Mouse (Mus musculus): ENCODE measurements at regions not wholly inside any gene's neighbourhood (a gene's known extent, or its start where the extent isn't known, plus 50 kb on each side); places are given as distances from the start of the nearest gene placed in this dataset.
"Not testable (repeated sequence)": the region's sequence is repeated elsewhere in the genome, so short reads cannot be mapped to it uniquely, and the experiment has no call there.

GRCm38 (mm10) chr1:146955688-146956214, 461.2 kb downstream of the Brinp3 start:
- no peak for DNase-seq

GRCm38 (mm10) chr1:146956347-146956746, 461.8 kb downstream of the Brinp3 start:
- no peak for DNase-seq

- no peak for DNase-seq
Observed at GRCm38 (mm10) chr1:146960448-146960847, 465.9 kb downstream of the Brinp3 start.

GRCm38 (mm10) chr1:146967534-146967933, 473.0 kb downstream of the Brinp3 start:
- DNase-seq = no peak

GRCm38 (mm10) chr1:146967993-146968392, 473.4 kb downstream of the Brinp3 start:
- no peak for DNase-seq

DNA sequence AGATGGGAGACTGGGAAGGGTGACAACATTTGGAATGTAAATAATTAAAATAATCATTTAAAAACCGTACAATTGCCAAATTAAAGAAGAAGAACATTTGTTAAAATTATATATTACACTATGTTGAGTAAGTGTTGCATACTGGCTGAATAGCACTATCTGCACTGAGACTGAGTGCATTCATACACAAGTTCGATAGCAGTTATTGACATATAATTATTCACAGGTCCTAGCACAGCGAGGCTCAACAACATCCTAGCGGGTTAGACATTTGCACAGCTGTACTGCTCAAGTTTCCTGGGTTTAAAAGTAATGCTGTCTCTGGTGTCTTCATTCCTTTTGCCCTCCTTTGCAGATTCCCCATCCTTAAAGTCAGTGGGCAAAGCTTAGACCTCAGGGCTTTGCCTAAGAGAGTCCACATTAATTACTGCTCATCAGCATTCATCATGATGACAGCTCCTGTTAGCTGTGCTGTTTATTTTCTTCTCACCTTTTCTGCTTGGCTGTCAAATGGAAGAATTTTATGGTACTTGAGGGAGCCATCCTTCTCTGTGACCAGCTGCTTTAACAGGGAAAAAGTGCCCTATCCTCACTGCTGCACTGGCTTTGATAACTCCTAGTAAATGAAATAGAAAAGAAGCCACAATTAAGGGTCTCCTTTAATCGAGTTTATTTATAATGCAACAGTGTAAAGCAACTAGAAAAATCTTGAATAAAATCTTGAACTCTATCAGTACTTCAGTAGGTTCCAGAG, 489.1 kb downstream of the Brinp3 start:
- DNase-seq = no peak

GRCm38 (mm10) chr1:147000018-147000417, 505.5 kb downstream of the Brinp3 start:
- DNase-seq = no peak

DNA sequence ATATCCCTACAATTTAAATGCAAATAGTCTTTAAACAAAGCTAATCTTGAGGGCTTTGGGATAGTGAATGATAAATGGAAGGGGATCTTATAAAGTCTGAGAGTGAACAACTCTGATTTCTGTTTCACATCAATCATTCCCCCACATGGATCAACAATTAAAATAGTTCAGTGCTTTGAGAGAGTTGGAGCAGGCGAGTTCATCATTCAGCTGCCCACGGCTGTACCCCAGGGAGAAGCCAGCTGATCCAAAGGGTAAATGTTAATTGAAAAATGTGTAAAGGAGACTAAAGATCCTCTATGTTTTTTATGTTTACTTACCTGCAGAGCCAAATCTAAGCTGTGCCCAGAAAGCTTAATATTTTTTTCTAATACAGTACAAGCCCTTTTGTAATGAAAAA, 553.2 kb downstream of the Brinp3 start:
- no peak for DNase-seq

GRCm38 (mm10) chr1:147058504-147058903, 563.9 kb downstream of the Brinp3 start:
- DNase-seq = no peak

DNA sequence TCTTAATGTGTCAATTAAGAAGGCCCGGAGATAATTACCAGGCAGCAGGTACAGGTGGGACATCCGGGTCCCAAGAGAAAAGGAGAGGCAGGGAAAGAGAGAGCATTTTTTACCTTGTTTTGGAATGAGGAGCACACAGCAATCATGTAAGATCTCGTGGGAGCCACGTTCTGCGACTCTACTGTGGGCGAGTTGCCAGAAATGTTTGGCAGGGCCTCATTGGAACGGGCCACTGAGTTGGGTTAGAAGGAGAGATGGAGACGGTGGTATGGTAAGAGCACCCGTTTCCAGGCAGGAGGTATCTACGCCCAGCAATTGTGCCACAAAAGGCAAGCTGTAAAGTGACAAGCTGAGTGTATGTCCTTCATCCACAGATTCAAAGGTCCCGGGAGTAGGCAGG, 579.6 kb downstream of the Brinp3 start:
- no peak for DNase-seq

GRCm38 (mm10) chr1:147084129-147084799, 589.7 kb downstream of the Brinp3 start:
- no peak for DNase-seq

- DNase-seq = no peak
Observed at GRCm38 (mm10) chr1:147125541-147125940, 631.0 kb downstream of the Brinp3 start.

DNA sequence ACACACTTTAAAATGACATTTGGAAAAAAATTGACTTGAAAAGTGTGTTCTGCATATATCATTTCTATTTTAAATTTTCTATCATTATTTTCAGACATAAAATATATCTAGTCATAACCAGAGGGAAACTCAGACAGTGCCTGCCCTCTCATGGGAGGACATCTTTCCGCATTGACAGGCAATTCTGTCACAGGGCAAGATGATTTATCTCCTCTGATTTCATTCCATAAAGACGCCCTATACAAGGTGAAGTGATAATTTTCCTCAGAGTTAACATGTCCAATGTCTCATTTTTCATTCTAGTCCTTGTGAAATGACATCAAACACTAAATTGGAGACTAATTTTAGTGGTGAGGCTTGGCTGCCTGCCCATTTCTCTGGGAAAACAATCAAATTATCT, 643.6 kb downstream of the Brinp3 start:
- DNase-seq = no peak

DNA sequence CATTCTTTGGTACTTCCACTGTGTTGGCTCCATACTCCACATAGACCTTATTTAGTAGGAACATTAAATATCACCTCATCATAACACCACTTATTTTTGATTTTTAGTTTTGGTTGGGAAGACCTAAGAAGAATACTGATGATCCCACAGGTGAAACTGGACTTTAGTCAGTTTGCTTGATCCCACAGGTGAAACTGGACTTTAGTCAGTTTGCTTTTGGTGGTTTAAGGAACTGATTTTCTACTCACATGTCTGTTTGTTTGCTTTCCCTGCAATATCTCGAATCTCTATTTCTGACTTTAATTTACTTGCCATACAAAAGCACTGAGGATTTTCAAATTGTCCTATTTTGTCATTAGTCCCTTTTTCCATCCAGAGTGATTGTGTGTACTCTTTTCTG, 680.8 kb downstream of the Brinp3 start:
- DNase-seq = no peak

- DNase-seq = no peak
Observed at GRCm38 (mm10) chr1:147186799-147187198, 692.2 kb downstream of the Brinp3 start.

- DNase-seq = no peak
Observed at GRCm38 (mm10) chr1:147187251-147188025, 692.9 kb downstream of the Brinp3 start.

- DNase-seq = not testable (repeated sequence)
Observed at GRCm38 (mm10) chr1:147199959-147200358, 705.4 kb downstream of the Brinp3 start.

GRCm38 (mm10) chr1:147214890-147215289, 720.3 kb downstream of the Brinp3 start:
- DNase-seq = not testable (repeated sequence)

DNA sequence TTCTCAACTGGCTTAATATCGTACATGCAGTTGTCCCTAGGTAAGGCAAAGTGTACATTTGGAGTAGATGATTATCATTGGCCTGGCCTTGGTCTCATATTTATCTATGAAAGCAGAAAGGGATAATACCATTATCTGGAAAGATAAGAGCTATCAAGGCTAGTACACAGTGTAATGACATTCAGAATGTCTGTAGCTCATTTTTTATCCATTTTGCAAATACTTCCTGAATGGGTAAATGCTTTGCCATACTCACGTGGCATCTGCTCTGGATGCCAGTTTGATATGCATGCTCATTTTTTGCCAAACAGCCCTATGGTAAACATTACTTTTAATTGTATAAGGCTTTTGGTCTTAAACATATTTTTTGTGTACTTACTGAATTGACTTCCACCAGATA, 723.4 kb downstream of the Brinp3 start:
- no peak for DNase-seq

DNA sequence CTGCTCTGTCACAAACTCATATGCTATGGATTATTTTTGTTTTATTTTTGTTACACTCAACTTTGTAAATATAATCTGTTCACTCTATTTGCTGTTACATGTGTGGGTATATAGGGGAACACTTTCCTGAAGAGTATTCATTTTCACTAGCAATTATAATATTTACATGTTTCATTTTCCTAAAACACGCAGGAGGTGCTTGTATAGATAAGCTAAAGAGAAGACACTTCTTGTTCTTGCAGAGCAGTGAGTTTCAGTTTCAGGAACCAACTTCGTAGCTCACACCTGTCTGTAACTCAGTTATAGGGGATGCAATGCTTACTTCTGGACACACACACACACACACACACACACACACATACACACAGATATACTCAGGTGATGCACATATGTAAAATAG, 724.9 kb downstream of the Brinp3 start:
- DNase-seq = no peak

DNA sequence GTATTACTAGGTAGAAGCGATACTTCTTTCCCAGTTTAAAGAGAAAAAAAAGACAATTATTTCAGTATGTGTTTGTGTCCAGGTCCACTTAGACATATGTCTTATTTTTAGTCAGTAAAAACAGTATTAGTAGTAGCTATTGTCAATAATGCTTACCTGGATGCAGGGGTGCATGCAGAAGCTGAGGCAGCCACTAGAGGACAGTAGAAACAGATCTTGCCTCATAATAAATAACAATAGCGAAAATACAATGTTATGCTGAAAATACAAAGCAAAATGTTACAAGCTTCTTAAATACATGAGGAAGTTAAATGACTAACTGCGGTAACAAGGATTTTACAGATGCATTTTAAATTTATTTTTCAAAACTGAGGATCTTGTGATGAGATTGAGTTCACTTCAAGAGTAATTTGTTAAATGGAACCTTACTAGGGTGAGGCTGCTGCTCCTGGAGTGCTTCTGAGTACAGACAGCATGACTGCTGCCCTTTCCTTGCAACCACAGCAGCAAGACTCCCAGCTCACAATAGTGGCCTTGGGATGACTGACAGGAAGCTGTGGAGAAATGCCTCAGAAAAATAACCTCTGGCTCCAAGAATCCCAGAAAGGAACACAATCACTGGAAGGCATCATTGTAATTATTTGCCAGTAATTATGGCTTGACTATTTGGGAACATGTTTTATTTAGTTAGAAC, 728.8 kb downstream of the Brinp3 start:
- no peak for DNase-seq

DNA sequence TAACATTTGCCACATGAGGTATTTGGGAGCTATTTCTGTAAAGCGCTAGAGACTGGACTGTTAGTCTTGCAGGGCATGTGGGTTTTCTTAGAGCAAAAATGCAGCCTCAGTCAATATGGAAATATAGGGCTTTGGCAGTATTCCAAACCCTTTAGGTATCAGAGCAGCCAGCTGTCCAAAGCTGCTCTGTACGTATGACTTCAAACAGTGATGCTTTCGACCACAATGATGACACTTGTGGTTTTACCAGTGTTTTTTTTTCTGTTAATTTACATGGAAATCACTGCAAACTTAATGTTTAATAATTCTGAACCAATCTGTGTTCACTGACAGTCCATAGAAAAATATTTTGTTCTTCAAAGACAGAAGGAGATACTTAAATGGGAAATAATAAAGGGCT, 743.0 kb downstream of the Brinp3 start:
- no peak for DNase-seq

- DNase-seq = no peak
Observed at GRCm38 (mm10) chr1:147239108-147239507, 744.5 kb downstream of the Brinp3 start.
